Mouse (Mus musculus) heart, embryonic 16.5 days (tissue): ENCODE measurements at regions not wholly inside any gene's neighbourhood (a gene's known extent, or its start where the extent isn't known, plus 50 kb on each side); places are given as distances from the start of the nearest gene placed in this dataset.

Source experiments
- ATAC-seq: fragments of 200-750 bp; cut with Nextera tagmentation; replicated peaks from 2 replicates; pipeline ENCODE4 v1.8.0; 2017; ENCODE audit warnings: moderate number of reproducible peaks; ENCODE audit not compliant: insufficient read depth, low FRiP score; ENCODE audit errors: extremely low read depth
- H3K27ac ChIP-seq: fragments of 300-500 bp; sonication (generic); 2 replicates; pipeline ENCODE4 v1.5.1; 2014; ENCODE audit warnings: mild to moderate bottlenecking, low read length, control low read depth, moderate library complexity
- H3K27me3 ChIP-seq: fragments of 300-500 bp; sonication (generic); 2 replicates; pipeline ENCODE4 v1.6.1; 2014; ENCODE audit warnings: low read length, mixed read lengths; ENCODE audit not compliant: control insufficient read depth, insufficient read depth
- H3K36me3 ChIP-seq: fragments of 300-500 bp; sonication (generic); 2 replicates; pipeline ENCODE4 v1.6.1; 2014; ENCODE audit not compliant: control insufficient read depth, insufficient read depth
- H3K4me1 ChIP-seq: fragments of 300-500 bp; sonication (generic); 2 replicates; pipeline ENCODE4 v1.6.1; 2014; ENCODE audit warnings: low read length, mixed read lengths; ENCODE audit not compliant: control insufficient read depth, insufficient read depth
- H3K4me2 ChIP-seq: fragments of 300-500 bp; sonication (generic); 2 replicates; pipeline ENCODE4 v1.6.1; 2014; ENCODE audit warnings: low read depth, mild to moderate bottlenecking, control low read depth, low read length
- H3K4me3 ChIP-seq: fragments of 300-500 bp; sonication (generic); 2 replicates; pipeline ENCODE4 v1.5.1; 2014; ENCODE audit warnings: mild to moderate bottlenecking, control low read depth, low read length
- H3K9ac ChIP-seq: fragments of 300-500 bp; sonication (generic); 2 replicates; pipeline ENCODE4 v1.6.1; 2014; ENCODE audit warnings: low read length, control low read depth
- H3K9me3 ChIP-seq: fragments of 300-500 bp; sonication (generic); replicated peaks from 2 replicates; pipeline ENCODE4 v1.6.1; 2016; ENCODE audit warnings: low read length; ENCODE audit not compliant: control insufficient read depth
- WGBS: fragments of 180-500 bp; shearing (Covaris S2); extraction: QIAGEN DNeasy Blood & Tissue Kit; methylation state at CpG from one replicate; pipeline ENCODE4 v1.1.7; 2014; 5-methylcytosine and 5-hydroxymethylcytosine counted together

DNA sequence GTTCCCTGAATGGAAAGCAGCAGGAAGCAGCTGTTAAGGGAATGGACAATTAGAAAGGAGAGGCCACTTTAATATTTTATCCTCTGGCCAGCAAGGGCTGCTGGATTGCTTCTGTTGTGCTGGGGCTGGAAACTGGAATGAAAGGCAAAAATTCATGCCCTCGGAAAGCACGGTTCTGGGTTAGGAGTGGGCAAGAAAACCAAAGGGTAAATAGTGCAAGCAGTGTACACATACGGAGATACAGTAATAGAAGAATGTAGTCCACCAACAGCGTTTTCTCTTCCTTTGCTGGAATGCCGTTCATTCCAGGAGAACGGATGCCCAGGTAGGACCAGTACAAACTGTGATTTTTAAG is 50.8 kb upstream of the Zfr start:
- Histone ChIP-seq H3K4me2 (peak overlapping the region; percentile 53), H3K4me3 (no peak overlapping the region), H3K9ac (peak overlapping the region; percentile 45; the same call in 1 of the 2 replicates)

DNA sequence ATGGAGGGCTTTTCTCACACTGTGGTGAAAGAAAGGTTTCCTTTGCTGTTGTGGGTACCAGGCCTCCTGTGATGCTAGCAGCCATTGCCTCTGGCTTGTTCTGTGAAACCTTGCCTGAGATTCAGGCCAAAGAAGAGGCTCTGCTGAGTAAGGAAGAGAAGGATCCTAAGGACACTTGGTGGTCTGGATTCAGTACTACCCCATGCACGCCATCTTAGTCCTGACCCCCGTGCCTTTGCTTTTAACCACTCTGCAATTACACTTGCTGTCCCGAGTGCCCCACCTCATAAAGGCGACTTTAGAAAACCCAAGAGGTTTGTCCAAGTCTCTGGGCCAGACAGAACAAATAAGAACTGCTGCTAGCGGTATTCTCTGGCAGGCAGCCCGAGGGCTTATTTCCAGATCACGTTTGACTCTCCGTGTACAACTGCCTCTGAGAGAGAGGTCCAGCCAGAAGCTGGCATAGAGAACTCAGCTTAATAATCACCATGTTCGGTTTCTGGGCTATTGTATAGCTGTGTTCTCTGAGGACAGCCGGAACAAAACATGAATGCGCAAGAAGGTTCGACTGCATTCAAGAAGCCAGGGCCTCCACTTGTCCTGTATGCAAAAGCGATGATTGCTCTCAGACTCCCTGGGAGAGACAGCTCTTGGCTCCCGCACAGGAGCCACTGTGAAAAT is 51.3 kb upstream of the Zfr start:
- peaks cover 27% of the 10 kb centered on the region for H3K4me1 ChIP-seq
- H3K9ac ChIP-seq: peak overlapping the region; percentile 45; the same call in 1 of the 2 replicates
- peak overlapping the region; percentile 88 for H3K27ac ChIP-seq
- no peaks in the 10 kb centered on the region for H3K27me3 ChIP-seq
- 33% methylated on average over 14 of the region's 14 CpGs for WGBS
- peak overlapping the region; percentile 53 for H3K4me2 ChIP-seq
- H3K4me3 ChIP-seq: peak overlapping the region; percentile 21
- H3K9me3 ChIP-seq: peaks cover 2% of the 10 kb centered on the region; the same call in 1 of the 2 replicates
- ATAC-seq: peak; percentile 61; the same call in 1 of the 2 replicates
- no peaks in the 10 kb centered on the region for H3K36me3 ChIP-seq

More for the DNA sequence above, 50.8 kb upstream of the Zfr start:
- Histone ChIP-seq H3K9me3 (peaks cover 3% of the 10 kb centered on the region; the same call in 1 of the 2 replicates), H3K36me3 (no peaks in the 10 kb centered on the region), H3K27me3 (no peaks in the 10 kb centered on the region), H3K4me1 (peaks cover 27% of the 10 kb centered on the region), H3K27ac (peak overlapping the region; percentile 88)
- ATAC-seq: no peak
- 46% methylated on average over 6 of the region's 6 CpGs for WGBS

DNA sequence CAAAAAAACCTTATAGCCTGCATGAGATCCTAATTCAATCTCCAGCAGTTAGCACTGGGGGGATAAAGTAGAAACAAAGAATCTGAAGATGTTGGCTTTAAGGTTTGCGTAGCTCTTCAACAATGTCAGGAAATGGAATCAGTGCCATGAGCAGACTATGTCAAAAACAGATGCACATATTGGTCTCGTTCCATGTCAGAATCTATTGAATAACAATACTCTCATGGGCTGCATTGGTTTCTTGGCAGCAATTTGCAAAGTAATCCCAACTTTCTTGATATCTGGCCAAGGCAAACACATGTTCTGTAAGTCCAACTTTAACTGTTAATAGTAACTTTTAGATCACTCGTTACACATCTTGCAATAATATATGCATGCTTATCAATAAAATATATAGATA is 58.1 kb upstream of the Sub1 start:
- 51% methylated on average over 3 of the region's 3 CpGs for WGBS
- peak overlapping the region; percentile 61 for H3K27ac ChIP-seq
- H3K4me3 ChIP-seq: no peak overlapping the region
- ATAC-seq: peak; percentile 67
- no peaks in the 10 kb centered on the region for H3K36me3 ChIP-seq
- H3K4me1 ChIP-seq: peaks cover 3% of the 10 kb centered on the region; the same call in 1 of the 2 replicates
- no peak overlapping the region for H3K9ac ChIP-seq
- H3K4me2 ChIP-seq: no peak overlapping the region
- H3K9me3 ChIP-seq: no peaks in the 10 kb centered on the region
- H3K27me3 ChIP-seq: no peaks in the 10 kb centered on the region

DNA sequence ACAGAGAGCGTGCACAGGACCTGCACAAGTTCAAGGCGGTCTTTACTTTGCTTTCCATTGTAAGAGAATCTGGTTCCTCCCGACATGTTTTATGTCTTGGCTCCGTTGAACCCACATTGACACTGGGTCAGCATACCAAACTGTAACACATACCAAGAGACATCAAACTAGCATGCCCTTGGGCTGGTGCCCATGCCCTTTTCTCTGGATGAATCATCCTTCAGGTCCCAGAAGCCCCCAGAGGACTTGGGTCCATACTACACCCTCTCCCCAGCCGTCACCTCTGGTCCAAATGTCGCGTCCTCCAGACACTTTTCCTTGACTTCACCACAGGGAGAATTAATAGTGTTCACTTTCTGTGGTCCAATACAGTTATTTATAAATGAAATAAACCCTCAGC is 56.8 kb upstream of the Sub1 start:
- Histone ChIP-seq H3K4me1 (peaks cover 3% of the 10 kb centered on the region; the same call in 1 of the 2 replicates), H3K27ac (no peak overlapping the region), H3K9ac (no peak overlapping the region), H3K36me3 (no peaks in the 10 kb centered on the region), H3K9me3 (no peaks in the 10 kb centered on the region), H3K4me3 (no peak overlapping the region), H3K4me2 (no peak overlapping the region), H3K27me3 (no peaks in the 10 kb centered on the region)
- WGBS: 88% methylated on average over 7 of the region's 7 CpGs
- no peak for ATAC-seq

DNA sequence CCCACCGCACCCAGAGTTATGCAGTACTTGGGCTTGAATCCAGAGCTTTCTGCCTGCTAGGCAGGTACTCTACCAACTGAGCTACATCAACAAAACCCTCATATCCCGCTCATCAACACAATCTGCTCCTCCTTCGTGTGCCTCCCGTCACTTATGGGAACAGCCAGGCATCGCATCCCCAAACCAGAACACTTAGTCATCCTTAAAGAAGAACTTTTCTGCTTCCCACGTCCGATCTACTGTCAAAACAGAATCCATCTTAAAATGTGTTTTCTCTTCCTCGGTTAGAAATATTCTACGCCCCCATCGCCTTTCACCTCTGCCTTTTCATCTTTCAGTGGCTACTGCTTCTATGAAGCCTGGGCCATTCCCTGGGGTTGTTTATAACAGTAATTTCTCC is 52.2 kb upstream of the Sub1 start:
- 86% methylated on average over 10 of the region's 10 CpGs for WGBS
- Histone ChIP-seq H3K4me2 (no peak overlapping the region), H3K27ac (no peak overlapping the region), H3K27me3 (no peaks in the 10 kb centered on the region), H3K4me3 (no peak overlapping the region), H3K4me1 (no peaks in the 10 kb centered on the region; the same call in 1 of the 2 replicates), H3K9me3 (no peaks in the 10 kb centered on the region), H3K36me3 (no peaks in the 10 kb centered on the region), H3K9ac (no peak overlapping the region)
- ATAC-seq: no peak

DNA sequence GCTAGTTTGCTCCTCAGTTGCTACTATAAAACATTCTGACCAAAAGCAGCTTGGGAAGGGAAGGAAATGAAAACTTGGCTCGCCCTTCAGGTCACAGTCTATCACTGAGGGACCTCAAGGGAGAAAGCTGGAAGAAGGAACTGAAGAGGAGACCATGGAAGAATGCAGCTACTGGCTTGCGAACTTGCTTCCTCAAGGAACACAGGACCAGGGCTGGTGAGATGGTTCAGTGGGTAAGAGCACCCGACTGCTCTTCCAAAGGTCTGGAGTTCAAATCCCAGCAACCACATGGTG is 51.4 kb upstream of the Sub1 start:
- no peak for ATAC-seq
- Histone ChIP-seq H3K9ac (no peak overlapping the region), H3K27ac (no peak overlapping the region), H3K27me3 (no peaks in the 10 kb centered on the region), H3K4me1 (no peaks in the 10 kb centered on the region), H3K4me3 (no peak overlapping the region), H3K4me2 (no peak overlapping the region), H3K36me3 (no peaks in the 10 kb centered on the region), H3K9me3 (no peaks in the 10 kb centered on the region)
- WGBS: 77% methylated on average over 3 of the region's 3 CpGs

DNA sequence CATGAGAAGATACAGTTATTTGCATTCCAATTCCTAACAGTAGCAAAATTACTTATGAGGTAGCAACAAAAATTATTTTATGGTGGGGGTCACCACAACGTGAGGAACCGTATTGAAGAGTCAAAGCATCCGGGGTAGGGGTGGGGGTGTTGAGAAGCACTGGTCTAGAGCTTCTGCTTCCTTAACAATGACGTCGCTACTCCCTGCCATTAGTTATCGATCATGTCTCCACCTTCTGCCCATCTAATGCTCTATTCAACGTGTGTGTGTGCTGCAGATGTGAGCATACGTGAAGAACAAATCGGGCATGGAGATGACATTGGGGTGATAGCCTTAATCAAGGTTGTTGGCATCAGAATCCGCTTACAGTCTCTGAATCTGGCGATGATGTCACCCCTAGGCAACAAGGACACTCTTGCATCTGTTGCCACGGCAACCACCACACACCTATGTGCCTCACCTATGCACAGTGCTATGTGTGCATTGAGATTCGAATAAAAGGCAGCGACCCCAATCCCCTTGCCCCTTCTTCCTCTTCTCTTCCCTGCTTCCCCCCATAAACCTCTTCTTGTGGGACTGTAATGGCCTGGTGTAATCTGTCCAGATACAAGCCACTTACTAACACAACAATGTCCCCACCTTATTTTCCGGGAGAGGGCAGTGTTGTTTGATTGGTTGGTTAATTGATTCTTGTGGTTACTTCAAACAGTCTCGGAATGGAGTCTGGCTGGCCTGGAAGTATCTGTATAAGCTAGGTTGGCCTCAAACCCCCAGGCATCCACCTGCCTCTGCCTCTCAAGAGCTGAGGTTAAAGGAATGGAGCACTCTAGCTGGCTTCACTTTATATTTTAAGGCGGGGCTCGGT is 50.8 kb upstream of the Sub1 start:
- Histone ChIP-seq H3K9me3 (no peaks in the 10 kb centered on the region), H3K27ac (no peak overlapping the region), H3K4me2 (no peak overlapping the region), H3K4me3 (no peak overlapping the region), H3K36me3 (no peaks in the 10 kb centered on the region), H3K9ac (no peak overlapping the region), H3K27me3 (no peaks in the 10 kb centered on the region), H3K4me1 (no peaks in the 10 kb centered on the region)
- ATAC-seq: no peak
- 80% methylated on average over 18 of the region's 18 CpGs for WGBS
